In the genomic region with DNA sequence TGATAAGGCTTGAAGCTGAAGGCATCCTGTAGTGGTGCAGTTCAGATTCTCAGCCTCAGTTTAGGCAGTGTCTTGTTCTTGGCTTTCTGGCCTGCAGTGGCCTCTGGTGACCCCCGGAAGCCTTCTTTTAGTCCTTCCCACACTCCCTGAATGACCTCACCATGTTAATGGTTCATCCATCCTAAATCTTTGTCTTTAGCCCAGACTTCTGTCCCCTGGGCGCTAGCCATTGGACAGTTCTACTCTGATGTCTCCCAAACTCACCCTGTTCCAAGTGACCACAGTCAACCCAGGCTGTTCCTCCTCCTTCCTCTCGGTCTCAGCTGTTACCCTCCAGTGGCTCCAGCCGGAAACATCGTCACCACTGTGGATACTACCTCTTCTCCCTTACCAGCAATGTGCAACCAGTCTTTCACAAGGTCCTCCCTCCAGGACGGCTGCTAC, we compare ENCODE assay signal across 8 mouse cellular contexts. TPM values are rescaled to one million over a fixed set of nuclear protein-coding genes. Genes with fewer than 3 reads are reported as not detected.
A peak's percentile ranks its signal among the peaks of the same experiment; 100 is the strongest.
DNase-seq lines count a peak whose midpoint lies in the region; ATAC-seq and TF ChIP-seq lines count a peak whose summit lies in the region.

No protein-coding gene starts in this region.

- H3K79me2 ChIP-seq in heart, adult 2 months (replicated peaks; ENCODE audit: control insufficient read depth, insufficient read depth, low read length): no peaks in the 10 kb centered on the region

- WGBS in heart, adult 2 months: 45% methylated on average over 6 of the region's 6 CpGs
- 20% methylated on average over 6 of the region's 6 CpGs for WGBS in kidney, adult 2 months
- 65% methylated on average over 6 of the region's 6 CpGs for WGBS in stomach, embryonic 14.5 days

- peak overlapping the region; percentile 54 for H3K4me2 ChIP-seq in stomach, embryonic 14.5 days (replicated peaks; ENCODE audit: low read depth, low read length)

- TF ChIP-seq CTCF in layer of hippocampus, adult 2 months (conservative IDR thresholded peaks at IDR 0.05): no peak
- TF ChIP-seq CTCF in heart, adult 2 months (IDR thresholded peaks at IDR 0.05): no peak
- TF ChIP-seq CTCF in kidney, adult 2 months (conservative IDR thresholded peaks at IDR 0.05; ENCODE audit: insufficient read depth, insufficient read length, low read depth, low read length): no peak

- no peak; the same call in 1 of the 2 replicates for TF ChIP-seq POLR2A in heart, adult 2 months (IDR thresholded peaks at IDR 0.05; ENCODE audit: insufficient read depth, low read depth, low read length)
- no peak for TF ChIP-seq POLR2A in kidney, adult 2 months (IDR thresholded peaks at IDR 0.05; ENCODE audit: low read depth, low read length)

- DNase-seq in layer of hippocampus, adult 2 months (ENCODE audit: low spot score in 2 of 2): no peak
- DNase-seq in layer of hippocampus, adult 8-10 months (ENCODE audit: low spot score in 2 of 2): no peak
- DNase-seq in heart, adult 2 months: peak; percentile 62 to 72
- DNase-seq in kidney, adult 2 months: peak; percentile 73
- DNase-seq in lung, postnatal 14 days: peak; percentile 28
- no peak for DNase-seq in testis, postnatal 10 days (ENCODE audit: low spot score)
- no peak for DNase-seq in spleen, adult 12 weeks (ENCODE audit: low spot score)

- no peaks in the 10 kb centered on the region for H3K9me3 ChIP-seq in stomach, embryonic 14.5 days (ENCODE audit: control insufficient read depth, low read depth, low read length)

- peak overlapping the region; percentile 59 for H3K4me3 ChIP-seq in layer of hippocampus, adult 2 months
- peak overlapping the region; percentile 46 for H3K4me3 ChIP-seq in heart, adult 2 months
- H3K4me3 ChIP-seq in kidney, adult 2 months (ENCODE audit: insufficient read depth, low read depth, low read length): 0 out of 2 replicates have a peak overlapping the region, but pooled peaks have one; percentile 19
- peak overlapping the region; percentile 22 for H3K4me3 ChIP-seq in stomach, embryonic 14.5 days (ENCODE audit: low read depth, low read length)

- intact Hi-C loops in heart, adult 2 months (cut with DNase I): loop anchor here (2.0 to 5.0 kb wide), 3 partner anchors 13 to 78 kb away; a partner anchor contains a TSS

- peaks cover 11% of the 10 kb centered on the region for H3K4me1 ChIP-seq in heart, adult 2 months (ENCODE audit: control insufficient read depth, insufficient read depth, low read length)
- peaks cover 10% of the 10 kb centered on the region; the same call in 1 of the 2 replicates for H3K4me1 ChIP-seq in kidney, adult 2 months (ENCODE audit: control insufficient read depth, insufficient read depth, low read length)
- peaks cover 9% of the 10 kb centered on the region for H3K4me1 ChIP-seq in stomach, embryonic 14.5 days (ENCODE audit: control insufficient read depth, insufficient read depth, low read length)

- TF ChIP-seq EP300 in heart, adult 2 months (IDR thresholded peaks at IDR 0.05; ENCODE audit: insufficient read depth, low read depth, low read length): no peak

- H3K9ac ChIP-seq in heart, adult 2 months (ENCODE audit: low read depth, low read length): peak overlapping the region; percentile 18
- H3K9ac ChIP-seq in stomach, embryonic 14.5 days (replicated peaks; ENCODE audit: low read depth, low read length): peak overlapping the region; percentile 12; the same call in 1 of the 2 replicates

- H3K36me3 ChIP-seq in heart, adult 2 months (ENCODE audit: control insufficient read depth, insufficient read depth, low read length): peaks cover 2% of the 10 kb centered on the region; the same call in 1 of the 2 replicates
- H3K36me3 ChIP-seq in kidney, adult 2 months (ENCODE audit: control insufficient read depth, insufficient read depth, low read length): 0 out of 2 replicates have a peak, but pooled peaks cover 3% of the 10 kb centered on the region
- H3K36me3 ChIP-seq in stomach, embryonic 14.5 days (ENCODE audit: control insufficient read depth, insufficient read depth, low read length): peaks cover 45% of the 10 kb centered on the region

- no peaks in the 10 kb centered on the region for H3K27me3 ChIP-seq in heart, adult 2 months (ENCODE audit: control insufficient read depth, insufficient read depth, low read length)
- no peaks in the 10 kb centered on the region for H3K27me3 ChIP-seq in kidney, adult 2 months (replicated peaks; ENCODE audit: control insufficient read depth, insufficient read depth, low read length)
- no peaks in the 10 kb centered on the region for H3K27me3 ChIP-seq in stomach, embryonic 14.5 days (ENCODE audit: control insufficient read depth, insufficient read depth, low read length)

- peak overlapping the region; percentile 82 for H3K27ac ChIP-seq in layer of hippocampus, adult 2 months
- H3K27ac ChIP-seq in heart, adult 2 months: peak overlapping the region; percentile 84
- peak overlapping the region; percentile 50 for H3K27ac ChIP-seq in kidney, adult 2 months (ENCODE audit: insufficient read depth, low read depth, low read length)
- peak overlapping the region; percentile 86; the same call in 1 of the 2 replicates for H3K27ac ChIP-seq in stomach, embryonic 14.5 days (ENCODE audit: low read length)

- peak; percentile 23; the same call in 1 of the 2 replicates for ATAC-seq in stomach, embryonic 14.5 days (ENCODE audit: insufficient number of reproducible peaks, insufficient read depth, low FRiP score, low read depth)

RNA-seq across cellular contexts. Expression of a gene that starts 12.0 kb away (rescaled TPM):
- total RNA-seq in layer of hippocampus, adult 2 months (2021): 10 to 100 TPM; 20.6 to 21.0 TPM
- 10 to 100 TPM; 18.8 to 32.7 (median 23.7) TPM for total RNA-seq in layer of hippocampus, adult 8-10 months (2022)
- 10 to 100 TPM; 26.8 to 32.5 TPM for total RNA-seq in heart, adult 2 months (2021)
- polyA plus RNA-seq in heart, adult 2 months (2012; rRNA removed): 39.8 and 57.2 TPM in 2 replicates
- 58.2 and 59.9 TPM in 2 replicates for polyA plus RNA-seq in kidney, adult 2 months (2012; rRNA removed)
- 49.0 and 52.2 TPM in 2 replicates for polyA plus RNA-seq in stomach, embryonic 14.5 days (2014; fragmentation: Nextera tagmentation; extraction: Ambion mirVana)

RNA-seq across cellular contexts. Expression of a gene that starts 14.2 kb away (rescaled TPM):
- total RNA-seq in layer of hippocampus, adult 2 months (2021): 10 to 100 TPM; 16.5 to 17.5 TPM
- total RNA-seq in layer of hippocampus, adult 8-10 months (2022): 10 to 100 TPM; 16.2 to 20.4 (median 19.4) TPM
- total RNA-seq in heart, adult 2 months (2021): 10 to 100 TPM; 19.9 to 23.5 TPM
- 37.7 and 39.9 TPM in 2 replicates for polyA plus RNA-seq in heart, adult 2 months (2012; rRNA removed)
- 35.4 and 36.9 TPM in 2 replicates for polyA plus RNA-seq in kidney, adult 2 months (2012; rRNA removed)
- 15.2 and 19.4 TPM in 2 replicates for polyA plus RNA-seq in stomach, embryonic 14.5 days (2014; fragmentation: Nextera tagmentation; extraction: Ambion mirVana)

RNA-seq across cellular contexts. Expression of a gene that starts 39.2 kb away (rescaled TPM):
- 10 to 100 TPM; 20.2 to 20.4 TPM for total RNA-seq in layer of hippocampus, adult 2 months (2021)
- 10 to 100 TPM; 16.9 to 21.3 (median 18.7) TPM for total RNA-seq in layer of hippocampus, adult 8-10 months (2022)
- total RNA-seq in heart, adult 2 months (2021): 10 to 100 TPM; 20.8 to 23.2 TPM
- polyA plus RNA-seq in heart, adult 2 months (2012; rRNA removed): 31.5 and 31.9 TPM in 2 replicates
- 72.2 and 83.9 TPM in 2 replicates for polyA plus RNA-seq in kidney, adult 2 months (2012; rRNA removed)
- polyA plus RNA-seq in stomach, embryonic 14.5 days (2014; fragmentation: Nextera tagmentation; extraction: Ambion mirVana): 20.0 and 21.5 TPM in 2 replicates

RNA-seq across cellular contexts. Expression of a gene that starts 39.3 kb away (rescaled TPM):
- total RNA-seq in layer of hippocampus, adult 2 months (2021): 10 to 100 TPM; 82.8 to 93.0 TPM
- total RNA-seq in layer of hippocampus, adult 8-10 months (2022): 100 to 1,000 TPM in 1 of 4 experiments, 10 to 100 TPM in 3; 81.5 to 105 (median 86.9) TPM
- 10 to 100 TPM; 27.0 to 27.5 TPM for total RNA-seq in heart, adult 2 months (2021)
- 36.1 and 56.9 TPM in 2 replicates for polyA plus RNA-seq in heart, adult 2 months (2012; rRNA removed)
- polyA plus RNA-seq in kidney, adult 2 months (2012; rRNA removed): 60.3 and 67.4 TPM in 2 replicates
- polyA plus RNA-seq in stomach, embryonic 14.5 days (2014; fragmentation: Nextera tagmentation; extraction: Ambion mirVana): 30.5 and 37.0 TPM in 2 replicates

RNA-seq across cellular contexts. Expression of a gene that starts 39.4 kb away (rescaled TPM):
- 10 to 100 TPM; 69.1 to 78.8 TPM for total RNA-seq in layer of hippocampus, adult 2 months (2021)
- 10 to 100 TPM; 74.5 to 80.9 (median 77.0) TPM for total RNA-seq in layer of hippocampus, adult 8-10 months (2022)
- 10 to 100 TPM; 17.5 to 18.6 TPM for total RNA-seq in heart, adult 2 months (2021)
- polyA plus RNA-seq in heart, adult 2 months (2012; rRNA removed): 33.6 and 40.1 TPM in 2 replicates
- polyA plus RNA-seq in kidney, adult 2 months (2012; rRNA removed): 88.8 and 108 TPM in 2 replicates
- polyA plus RNA-seq in stomach, embryonic 14.5 days (2014; fragmentation: Nextera tagmentation; extraction: Ambion mirVana): 29.8 and 32.1 TPM in 2 replicates

Comparison
In these comparisons a context has a peak if more than half of its experiments do, and no peak if none do; other contexts are left out.
1. DNase-seq: peak in heart, adult 2 months (2 of 2), kidney, adult 2 months (single experiment) and lung, postnatal 14 days (single experiment); none in layer of hippocampus, adult 2 months (0 of 2), layer of hippocampus, adult 8-10 months (0 of 2), testis, postnatal 10 days (single experiment) and spleen, adult 12 weeks (single experiment).
2. Peak in every context shown above with its lines, with median percentiles within 50 percentile points of each other: H3K27ac ChIP-seq and H3K4me3 ChIP-seq.